Mouse (Mus musculus) 3134 (cell line): Measurements from ENCODE around the gene Mzt1.
"Not testable (repeated sequence)": the region's sequence is repeated elsewhere in the genome, so short reads cannot be mapped to it uniquely, and the experiment has no call there.

Experiments used
- DNase-seq: peaks from one replicate; pipeline ENCODE4 v3.0.0-alpha.2; 2011; ENCODE audit warnings: low spot score; ENCODE audit not compliant: insufficient read length; ENCODE audit errors: extremely low read depth

The Mzt1 gene

DNA sequence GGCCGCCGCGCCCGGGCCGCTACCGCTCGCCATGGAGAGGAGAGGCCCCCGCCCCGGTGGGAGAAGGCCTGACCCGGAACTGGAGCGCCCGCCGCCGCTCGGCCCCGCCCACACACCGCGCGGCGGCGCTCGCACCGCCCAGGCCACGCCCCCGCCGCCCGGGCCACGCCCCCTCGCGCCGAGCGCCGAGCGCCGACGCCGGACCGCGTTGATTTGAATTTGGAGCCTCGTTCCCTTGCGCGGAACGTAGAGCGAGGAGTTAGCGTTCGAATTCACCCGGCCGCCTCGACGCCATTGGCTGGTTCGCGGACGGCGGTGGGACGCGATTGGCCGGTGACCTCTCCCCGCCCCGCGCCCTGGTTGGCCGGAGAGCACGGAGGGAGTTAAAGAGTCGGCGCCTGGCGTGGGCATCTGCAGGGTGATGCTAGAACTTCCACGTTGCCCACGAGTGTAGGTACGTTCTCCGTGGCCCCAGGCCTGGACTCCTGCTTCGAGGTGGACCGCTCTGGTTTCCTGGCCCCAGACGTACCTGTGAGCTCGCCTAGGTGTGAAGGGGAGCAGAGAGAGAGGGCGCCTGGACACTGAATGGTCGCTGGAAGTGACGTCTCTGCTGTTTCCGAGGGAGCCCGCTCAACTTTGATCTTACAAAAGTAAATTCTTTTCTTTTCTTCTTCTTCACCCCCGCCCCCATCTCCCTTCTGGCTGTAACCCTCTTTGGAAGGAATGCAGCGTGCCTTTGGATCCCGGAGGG, at the start of gene Mzt1, which contains the start of gene Bora:
Gene Mzt1, minus strand, starts transcription at position 104 of the 751 bp plus-strand sequence.
Gene Bora, plus strand, starts transcription at position 192 of the 751 bp plus-strand sequence.
- DNase-seq, result peak; percentile 91

DNA sequence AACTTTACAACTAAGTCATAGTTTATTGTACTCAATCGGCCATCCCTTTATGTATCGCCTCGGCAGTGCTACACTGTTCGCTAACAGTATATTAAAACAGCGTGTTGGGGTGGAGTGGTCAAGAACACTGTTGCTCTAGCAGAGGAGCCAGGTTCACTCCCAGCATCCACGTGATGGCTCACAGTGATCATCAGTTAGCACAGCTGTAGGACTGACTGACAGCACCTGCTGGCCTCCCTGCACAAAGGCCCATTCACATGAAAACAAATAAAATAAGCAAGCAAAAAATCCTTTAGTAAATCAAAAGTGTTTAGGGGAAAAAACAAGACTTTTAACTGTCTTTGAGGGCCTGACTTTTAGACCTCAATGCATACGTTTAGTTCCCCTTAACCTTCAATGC, 43.0 kb upstream of the Mzt1 start:
- no peak for DNase-seq

DNA sequence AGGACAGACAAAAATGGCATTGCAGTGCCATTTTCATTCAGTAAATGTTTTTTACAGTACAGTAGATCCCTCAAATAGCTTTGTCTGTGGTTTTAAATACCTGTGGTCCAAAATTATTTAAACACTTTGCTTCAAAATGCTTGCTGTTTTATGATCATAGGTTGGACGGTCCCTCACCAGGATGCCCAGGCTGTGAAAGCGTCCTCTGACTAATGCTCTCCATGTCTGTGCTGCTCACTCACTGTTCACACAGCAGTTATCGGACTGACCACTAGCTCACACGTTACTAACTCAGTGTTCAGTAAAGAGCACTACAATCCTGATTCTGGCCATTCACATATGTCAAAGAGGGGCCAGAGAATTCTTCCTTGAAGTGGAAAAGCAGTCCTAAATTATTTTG, 25.2 kb upstream of the Mzt1 start:
- no peak for DNase-seq

DNA sequence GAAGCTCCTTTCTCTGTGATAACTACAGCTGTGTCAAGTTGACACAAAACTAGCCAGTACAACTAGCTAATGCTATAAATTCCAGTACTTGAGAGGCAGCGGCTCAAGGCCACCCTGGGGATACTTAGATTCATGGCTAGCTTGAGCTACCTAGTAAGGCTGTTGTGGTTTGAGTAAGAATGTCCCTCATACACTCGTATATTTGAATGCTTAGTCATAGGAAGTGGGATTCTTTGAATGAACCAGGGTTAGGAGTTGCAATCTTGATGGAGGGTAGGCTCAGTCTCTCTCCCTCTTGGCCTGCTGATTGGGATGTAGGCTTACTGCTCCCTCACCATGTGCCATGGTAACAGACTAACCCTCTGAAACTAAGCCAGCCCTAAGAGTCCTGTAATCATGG, 17.2 kb upstream of the Mzt1 start:
- no peak for DNase-seq

DNA sequence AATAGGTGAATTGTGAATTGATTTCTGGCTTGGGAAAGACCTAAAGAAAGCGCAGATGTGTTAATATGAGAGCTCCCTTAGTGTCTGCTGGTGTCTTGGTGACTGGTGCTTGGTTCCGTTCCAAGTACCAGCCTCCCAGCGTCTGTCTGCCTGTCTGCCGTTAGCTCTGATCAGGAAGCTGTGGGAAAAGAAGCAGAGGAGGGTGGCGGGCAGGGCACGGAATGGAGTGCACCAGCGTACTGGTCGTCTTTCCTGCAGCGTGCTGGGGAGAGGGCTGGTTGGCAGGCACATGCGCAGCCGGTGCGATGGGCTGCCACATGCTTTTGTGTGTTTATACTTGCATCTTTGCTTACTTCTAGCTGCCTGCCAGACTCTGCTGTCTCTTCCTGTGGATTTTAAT, 14.7 kb upstream of the Mzt1 start:
- DNase-seq, result no peak

DNA sequence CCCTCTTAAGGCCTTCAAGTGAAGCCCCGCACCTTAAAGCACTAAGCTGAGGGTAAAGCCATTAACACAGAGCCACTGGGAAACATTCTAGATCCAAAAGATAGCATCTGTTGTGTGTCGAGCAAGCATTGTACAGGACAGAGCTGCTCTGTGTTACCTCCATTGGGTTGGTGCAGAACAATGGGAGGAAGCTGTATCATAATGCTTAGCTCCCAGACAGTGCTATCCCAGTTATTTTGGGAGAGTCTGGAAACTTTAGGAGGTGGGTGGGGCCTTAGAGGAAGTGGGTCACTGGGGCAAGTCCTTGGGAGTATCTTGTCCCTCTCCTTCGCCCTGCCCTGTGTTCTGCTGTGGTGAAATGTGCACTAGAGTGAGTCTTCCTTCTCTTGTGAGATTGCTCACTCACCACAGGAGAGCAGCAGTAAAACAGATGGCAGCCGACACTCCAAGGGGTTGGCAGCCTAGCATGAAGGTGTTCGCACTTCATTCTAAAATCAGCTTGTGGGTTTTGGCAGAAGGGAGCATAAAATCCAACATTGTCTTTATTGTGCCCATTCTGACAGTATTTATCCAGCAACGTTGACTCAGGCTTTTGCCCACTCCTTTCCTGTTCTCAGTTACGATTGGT, 13.1 kb upstream of the Mzt1 start:
- no peak for DNase-seq

DNA sequence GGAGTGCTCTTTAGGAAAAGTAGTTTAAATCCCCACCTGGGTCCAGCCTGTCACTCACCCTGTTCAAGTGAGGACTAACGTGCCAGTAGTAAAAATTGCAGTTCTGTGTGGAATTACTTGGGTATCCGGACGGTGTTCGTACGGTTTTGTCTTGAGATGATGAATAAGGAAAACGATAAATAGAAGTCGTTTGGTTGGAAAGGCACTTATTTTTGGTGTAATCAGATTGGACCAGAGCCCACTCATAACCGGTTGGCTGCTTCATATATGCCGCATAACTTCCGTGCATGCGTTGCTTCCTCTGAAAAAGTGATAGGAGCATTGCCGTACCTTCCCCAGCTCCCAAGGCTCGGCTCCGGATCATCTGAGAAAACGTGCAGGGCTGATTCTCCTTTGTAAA, 848 bp upstream of the Mzt1 start:
- DNase-seq, result no peak

DNA sequence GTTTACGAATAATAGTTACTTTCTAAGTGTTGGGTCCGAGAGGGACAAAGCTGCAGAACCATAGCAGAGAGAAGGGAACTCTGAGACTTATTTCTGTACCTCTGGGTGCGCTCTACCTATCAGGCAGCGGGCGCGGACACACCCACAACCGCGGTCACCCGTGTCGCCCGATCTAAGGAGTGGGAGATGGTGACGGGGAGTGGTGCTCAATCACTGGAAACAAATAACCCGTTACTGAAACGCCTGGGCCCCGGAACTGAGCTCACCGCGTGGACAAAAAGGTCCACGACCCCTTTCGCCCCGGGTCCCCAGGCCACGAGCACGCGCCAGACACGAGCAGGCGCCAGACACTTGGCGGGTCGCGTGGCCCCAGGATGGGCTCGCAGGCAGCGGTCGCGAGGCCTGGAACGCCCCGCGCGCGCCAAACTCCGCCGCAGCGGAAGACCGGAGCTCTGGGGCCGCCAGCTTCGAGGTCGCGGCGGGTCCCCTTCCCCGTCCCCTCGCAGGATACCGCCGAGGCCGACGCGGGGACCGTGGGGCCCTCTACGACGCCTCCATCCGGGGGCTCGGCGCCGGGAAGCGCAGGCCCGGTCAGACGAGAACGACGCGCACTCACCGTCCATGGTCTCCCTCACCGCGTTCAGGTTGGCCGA, 430 bp downstream of the Mzt1 start:
- peak; percentile 52 for DNase-seq

DNA sequence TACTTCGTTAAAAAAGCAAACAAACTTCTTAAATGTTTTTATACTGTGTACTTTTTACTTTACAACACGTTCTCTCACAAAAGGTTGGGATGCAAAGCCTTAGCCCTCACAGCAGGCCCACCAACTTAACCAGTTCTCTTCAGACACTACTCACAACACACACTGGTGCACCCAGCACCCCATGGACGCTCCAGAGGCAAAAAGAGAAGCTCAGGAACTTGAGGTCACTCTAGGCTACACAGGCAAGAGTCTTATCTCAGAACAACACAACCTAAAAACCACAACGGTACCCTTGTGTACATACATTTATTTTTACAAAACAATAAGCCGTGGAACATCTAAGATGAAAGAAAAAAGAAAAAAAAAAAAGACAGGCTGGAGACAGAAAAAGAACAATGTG, 1.2 kb downstream of the Mzt1 start:
- no peak for DNase-seq

DNA sequence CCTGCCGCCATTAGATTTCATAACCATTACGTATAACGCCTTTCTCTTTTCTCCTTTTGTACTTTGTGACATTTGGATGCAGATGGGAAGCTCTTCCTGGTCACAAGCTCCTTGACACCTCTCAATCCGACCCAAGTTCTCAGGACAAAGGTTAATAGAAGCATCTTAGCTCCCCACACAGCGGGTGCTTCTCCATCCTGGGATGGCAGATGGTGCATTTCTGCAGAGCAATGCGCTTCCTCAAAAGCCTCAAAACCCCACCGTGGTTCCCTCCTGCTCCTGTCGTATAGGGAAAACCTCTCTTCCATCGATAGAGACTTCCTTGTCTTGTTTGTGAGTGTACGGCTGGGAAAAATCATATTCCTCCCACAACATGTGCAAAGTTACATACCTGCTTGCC, 1.8 kb downstream of the Mzt1 start:
- no peak for DNase-seq

DNA sequence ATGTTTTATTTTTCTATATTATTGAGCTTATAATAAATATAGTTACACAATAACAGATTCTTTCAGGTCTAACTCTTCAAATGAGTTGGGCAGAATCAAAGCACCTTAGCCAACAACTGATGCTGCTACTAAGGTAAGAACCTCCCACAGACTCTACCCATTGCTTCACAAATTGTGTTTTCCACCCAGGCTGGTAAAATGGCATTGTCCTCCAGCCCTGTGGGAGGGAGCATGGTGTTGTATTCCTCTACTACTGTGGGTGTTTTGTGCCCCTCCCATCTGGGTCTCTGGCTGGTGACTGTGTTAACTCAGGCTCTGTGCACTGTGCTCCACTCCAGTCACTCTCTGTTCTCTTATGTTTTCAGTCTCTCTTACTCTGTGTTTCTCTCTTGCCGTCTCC, 2.4 kb downstream of the Mzt1 start:
- no peak for DNase-seq

DNA sequence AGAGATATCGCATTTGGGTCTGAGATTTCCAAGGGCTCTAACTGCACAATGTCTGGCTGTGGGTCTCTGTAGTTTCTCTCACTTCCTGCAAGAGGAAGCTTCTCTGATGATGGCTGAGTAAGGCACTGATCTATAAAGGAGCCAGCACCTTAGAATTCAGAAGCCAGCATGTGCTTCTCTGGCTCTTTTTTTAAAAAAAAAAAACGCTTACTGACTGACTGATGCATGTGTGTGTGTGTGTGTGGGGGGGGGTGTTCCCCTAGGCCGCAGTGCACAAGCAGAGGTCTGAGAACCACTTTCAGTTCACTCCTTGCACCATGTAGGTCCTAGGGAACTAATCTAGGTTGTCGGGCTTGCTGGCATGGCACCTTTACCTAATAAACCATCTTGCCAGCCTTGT, 4.5 kb downstream of the Mzt1 start:
- no peak for DNase-seq

DNA sequence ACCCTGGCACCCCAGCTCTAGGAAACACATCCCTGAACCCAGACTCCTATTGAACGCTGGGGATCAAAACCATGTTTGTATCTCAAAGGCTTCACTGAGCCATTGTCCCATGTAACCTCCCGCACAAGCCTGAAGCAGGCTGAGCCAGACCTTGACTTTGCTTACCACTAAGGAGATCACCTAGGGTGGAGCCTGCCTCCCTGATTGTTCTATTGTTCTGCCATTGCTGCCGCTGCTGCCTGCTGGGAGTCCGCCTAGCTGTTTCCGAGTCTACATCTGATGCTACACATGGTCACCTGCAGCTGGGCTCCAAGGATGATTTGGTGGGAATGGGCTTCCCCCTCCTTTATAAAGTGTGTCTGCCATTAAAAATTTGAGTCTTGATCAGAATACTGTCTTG, 6.6 kb downstream of the Mzt1 start:
- not testable (repeated sequence) for DNase-seq

DNA sequence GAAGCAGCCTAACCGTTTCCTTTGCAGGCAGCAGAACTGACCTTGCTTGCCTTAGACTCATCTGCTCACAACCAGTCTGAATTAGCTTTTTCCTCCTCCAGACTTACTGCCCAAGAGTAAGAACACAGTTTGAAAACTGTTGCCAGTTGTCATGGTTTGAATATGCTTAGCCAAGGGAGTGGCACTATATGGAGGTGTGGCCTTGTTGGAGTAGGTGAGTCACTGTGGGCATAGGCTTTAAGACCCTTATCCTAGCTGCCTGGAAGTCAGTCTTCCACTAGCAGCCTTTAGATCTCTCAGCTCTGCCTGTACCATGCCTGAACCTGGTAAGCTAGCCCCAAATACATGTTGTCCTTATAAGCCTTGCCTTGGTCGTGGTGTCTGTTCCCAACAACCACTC, 8.2 kb downstream of the Mzt1 start:
- DNase-seq, result no peak

DNA sequence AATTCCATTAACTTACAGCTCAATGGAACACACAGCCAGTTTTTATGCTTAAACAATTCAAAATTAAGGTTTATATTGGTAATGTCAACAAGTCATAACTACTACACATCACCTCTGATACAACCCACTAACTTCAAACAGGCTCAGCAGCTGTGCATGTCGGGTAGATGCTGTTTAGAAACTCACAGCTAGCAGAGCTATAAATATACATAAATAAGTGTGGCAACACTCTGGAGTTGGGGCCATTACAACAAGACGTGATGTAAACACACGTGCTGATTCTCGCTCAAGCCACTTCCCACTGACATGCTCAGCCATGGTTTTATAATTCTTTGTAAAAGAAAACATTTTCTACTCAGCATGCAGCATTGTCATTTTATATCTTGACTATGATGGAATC, 9.9 kb downstream of the Mzt1 start:
- no peak for DNase-seq

DNA sequence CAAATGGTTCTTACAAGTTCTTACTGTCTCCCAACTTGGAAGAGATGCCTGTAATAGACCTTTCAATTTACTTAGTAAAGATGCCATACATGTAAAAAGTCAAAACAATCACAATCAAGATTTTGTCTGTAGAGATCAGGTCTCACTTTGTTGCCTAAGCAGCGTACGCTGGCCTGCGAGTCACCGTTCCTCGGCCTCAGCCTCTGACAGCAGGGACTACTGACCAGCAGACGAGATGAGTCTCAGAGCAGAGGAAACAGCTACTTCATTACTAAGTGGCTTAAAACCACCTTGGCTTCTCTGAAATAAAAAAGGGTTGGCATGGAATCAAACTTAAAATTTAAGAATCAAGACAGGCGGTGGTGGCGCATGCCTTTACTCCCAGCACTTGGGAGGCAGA, 11.1 kb downstream of the Mzt1 start:
- DNase-seq, result not testable (repeated sequence)

DNA sequence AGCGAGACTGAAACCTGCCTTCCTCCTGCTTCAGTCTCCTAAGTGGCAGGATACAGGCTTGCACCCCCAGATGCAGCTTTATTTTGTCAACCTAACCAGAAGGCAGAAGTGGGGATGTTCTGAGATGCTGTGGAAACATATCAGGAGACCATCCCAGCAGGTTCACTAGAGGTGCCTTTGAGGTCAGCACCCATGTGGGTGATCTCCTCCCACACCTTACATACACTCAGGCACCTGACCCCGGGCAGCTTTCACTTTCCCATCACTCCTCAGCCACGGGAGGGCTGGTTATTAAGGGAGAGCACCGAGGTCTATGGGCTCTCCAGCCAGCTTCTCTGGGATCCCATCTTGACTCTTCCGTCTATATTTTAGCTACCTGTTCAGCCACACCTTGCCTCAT, 13.3 kb downstream of the Mzt1 start:
- DNase-seq, result no peak

DNA sequence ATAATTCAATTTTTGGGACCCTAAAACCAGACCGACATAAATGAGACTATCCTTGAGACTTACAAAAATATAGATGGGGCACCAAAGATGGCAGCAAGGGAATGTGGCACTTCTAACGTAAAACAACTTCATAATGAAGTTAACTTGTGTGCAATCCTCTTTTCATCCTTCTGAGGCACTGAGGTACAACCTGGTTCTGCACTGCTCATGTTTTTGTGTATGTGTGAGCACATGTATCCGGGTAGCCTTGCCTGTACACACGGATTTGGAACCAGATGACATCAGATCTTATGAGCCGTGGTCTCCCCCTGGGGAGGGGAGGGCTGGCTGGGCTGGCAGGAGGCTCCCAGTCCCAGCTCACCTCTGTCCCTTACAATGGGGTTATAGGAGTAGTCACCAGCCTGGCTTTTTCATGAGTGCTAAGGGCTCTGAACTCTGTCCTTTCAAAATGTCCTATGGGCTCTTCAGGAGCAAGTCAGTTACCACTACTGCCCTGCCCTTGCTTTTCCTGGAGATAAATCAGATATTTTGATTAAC, 14.5 kb downstream of the Mzt1 start:
- peak; percentile 4 for DNase-seq

DNA sequence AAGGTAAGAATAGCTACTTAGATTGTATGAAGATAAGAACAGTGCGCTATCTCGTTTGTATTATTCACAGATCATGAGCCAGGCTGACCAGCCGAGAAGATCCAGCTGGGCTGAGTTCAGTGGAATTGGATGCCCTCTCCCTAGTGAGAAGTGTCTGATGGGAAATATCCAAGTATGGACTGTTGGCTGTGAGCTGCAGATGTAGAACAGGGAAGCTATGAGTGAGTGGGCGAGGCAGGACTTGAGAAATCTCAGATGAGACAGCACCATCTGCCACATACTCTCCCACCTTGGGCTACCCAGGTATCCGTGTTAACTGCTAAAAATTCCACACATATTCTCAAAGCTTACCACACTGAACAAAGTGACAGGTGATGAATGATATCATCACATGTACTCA, 15.9 kb downstream of the Mzt1 start:
- no peak for DNase-seq

DNA sequence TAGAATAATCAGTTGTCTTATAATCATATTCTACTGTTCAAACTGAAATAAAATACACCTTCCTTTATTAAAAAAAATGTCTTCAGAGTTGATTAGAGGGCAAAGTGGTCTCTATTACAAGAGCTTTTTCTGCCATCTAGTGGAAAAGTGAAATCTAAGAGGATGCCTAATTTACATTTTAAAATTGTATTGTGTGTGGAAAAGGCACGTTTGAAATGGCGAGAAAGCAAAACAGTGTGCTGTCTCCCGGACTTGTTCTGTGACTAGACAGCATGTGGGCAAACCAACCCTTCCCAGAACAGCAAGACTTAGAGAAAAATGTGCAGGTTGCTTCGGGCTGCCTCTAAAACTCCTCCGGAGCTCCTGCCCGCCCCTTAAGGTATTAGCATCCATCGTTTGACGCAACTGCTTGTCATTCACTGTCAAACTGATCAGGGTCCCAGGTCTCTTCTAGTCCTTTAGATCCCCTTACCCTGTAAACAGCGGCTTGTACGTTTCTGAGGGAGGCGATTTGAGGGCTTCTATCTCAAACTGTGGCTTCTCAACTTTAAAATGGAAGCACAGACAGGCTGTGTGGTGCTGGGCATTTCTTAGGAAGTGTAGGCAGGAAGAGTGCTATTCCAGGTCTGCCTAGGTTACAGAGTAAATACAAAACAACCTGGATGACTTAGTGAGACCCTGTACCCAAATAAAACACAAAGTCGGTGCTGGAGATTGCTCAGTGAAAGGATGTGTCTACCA, 23.4 kb downstream of the Mzt1 start:
- DNase-seq, result no peak
